Mouse (Mus musculus): Measurements from ENCODE around the gene Fmnl2. TPM values are rescaled to one million over a fixed set of nuclear protein-coding genes. Genes with fewer than 3 reads are reported as not detected.

Gene Fmnl2
- polyA plus RNA-seq, 1 experiment, result 5.7 TPM

DNA sequence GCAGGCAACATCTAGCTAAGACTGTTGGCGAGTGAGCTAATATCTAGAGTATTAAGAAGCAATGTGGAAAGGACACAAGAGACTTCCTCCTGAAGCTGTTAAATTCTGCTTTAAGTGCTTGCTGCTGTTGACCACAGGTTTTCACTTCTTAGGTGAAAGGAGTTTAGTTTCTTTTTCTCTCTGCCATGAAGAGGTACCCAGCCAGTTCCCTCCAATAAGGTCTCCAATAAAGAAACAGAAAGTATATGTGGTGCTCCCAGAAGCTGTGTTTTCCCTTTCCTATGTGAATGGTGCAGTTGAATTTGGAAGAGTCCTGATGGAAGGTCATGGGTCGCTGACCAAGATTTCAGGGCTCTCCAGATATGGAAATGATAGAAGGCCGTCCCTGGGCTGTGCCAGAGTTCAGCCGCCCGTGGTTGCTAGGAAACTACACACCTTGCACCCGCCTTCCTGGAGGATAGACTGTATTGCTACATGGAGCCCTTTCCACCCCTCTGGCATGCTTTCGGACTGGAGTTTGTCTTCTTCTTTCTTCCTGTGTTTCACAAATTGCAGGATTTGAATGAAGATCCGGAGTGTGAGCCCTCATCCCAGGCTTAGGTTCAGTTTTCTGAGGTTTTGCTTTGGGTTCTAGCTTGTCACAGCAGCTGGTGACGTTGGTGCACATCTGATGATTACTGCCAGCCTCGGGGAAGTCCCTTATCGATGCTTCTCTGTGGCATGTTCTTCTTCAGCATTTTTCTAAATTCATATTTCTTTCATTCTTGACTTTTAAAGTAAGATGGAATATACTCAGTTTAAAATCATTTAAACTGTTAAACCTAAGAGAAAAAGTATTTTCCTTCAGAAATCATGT lies 244.5 kb downstream of the Fmnl2 start:
- no peak overlapping the region for H3K27ac ChIP-seq (ENCODE audit: insufficient read depth, low read depth, low read length)
- H3K4me3 ChIP-seq (ENCODE audit: insufficient read depth, low read length), result no peak overlapping the region
- no peaks in the 10 kb centered on the region for H3K4me1 ChIP-seq (ENCODE audit: control insufficient read depth, insufficient read depth, low read length)
- no peak for TF ChIP-seq CTCF (IDR thresholded peaks at IDR 0.05; ENCODE audit: low read depth, low read length)
- no peak for TF ChIP-seq POLR2A (IDR thresholded peaks at IDR 0.05; ENCODE audit: borderline replicate concordance, low read depth, low read length)

DNA sequence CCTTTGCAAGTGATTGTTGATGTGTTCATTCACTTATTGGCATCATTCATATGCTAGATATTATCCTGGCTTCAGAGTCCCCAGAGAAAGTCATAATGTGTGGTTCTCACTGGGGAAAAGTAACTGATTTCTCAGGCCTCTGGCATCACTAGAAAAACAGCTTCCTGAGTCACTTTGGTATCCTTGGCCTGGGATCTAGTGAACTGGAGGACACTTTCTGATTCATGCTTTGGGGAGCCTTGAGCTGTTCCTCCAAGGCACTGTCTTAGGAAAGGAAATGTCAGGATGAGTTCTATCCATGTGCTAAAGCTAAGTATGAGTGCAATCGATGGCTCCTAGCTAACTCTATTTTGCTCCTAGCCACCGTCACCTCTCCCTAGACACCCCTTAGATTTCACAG lies 245.2 kb downstream of the Fmnl2 start:
- Histone ChIP-seq H3K4me1 (ENCODE audit: control insufficient read depth, insufficient read depth, low read length) (no peaks in the 10 kb centered on the region), H3K4me3 (ENCODE audit: insufficient read depth, low read length) (no peak overlapping the region), H3K27ac (ENCODE audit: insufficient read depth, low read depth, low read length) (no peak overlapping the region)
- TF ChIP-seq CTCF (IDR thresholded peaks at IDR 0.05; ENCODE audit: low read depth, low read length), result no peak

GRCm38 (mm10) chr2:53105408-53105807 lies 247.7 kb downstream of the Fmnl2 start:
- H3K27ac ChIP-seq (ENCODE audit: insufficient read depth, low read depth, low read length), result no peak overlapping the region
- no peak overlapping the region for H3K4me3 ChIP-seq (ENCODE audit: insufficient read depth, low read length)
- TF ChIP-seq POLR2A (IDR thresholded peaks at IDR 0.05; ENCODE audit: borderline replicate concordance, low read depth, low read length) (no peak), CTCF (IDR thresholded peaks at IDR 0.05; ENCODE audit: low read depth, low read length) (no peak)
- H3K4me1 ChIP-seq (ENCODE audit: control insufficient read depth, insufficient read depth, low read length), result no peaks in the 10 kb centered on the region

DNA sequence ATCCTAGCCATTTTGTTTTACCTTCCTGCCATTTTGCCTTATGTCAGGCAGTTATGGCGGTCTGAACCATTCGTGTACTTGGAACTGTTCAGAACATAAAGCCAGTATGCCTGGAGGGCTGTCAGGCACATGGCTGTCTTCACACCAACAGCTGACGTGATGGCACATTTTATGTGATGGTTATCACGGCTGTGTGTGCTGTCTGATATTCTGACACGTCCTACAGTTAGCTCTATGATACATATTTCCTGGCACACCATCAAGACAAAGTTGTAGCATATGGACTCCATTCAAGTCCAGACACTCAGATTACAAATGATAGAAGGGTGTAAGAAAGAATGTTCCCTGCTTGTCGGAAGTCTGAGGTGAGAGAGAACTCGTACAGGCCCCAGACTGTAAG lies 248.4 kb downstream of the Fmnl2 start:
- Histone ChIP-seq H3K4me3 (ENCODE audit: insufficient read depth, low read length) (no peak overlapping the region), H3K4me1 (ENCODE audit: control insufficient read depth, insufficient read depth, low read length) (no peaks in the 10 kb centered on the region), H3K27ac (ENCODE audit: insufficient read depth, low read depth, low read length) (no peak overlapping the region)
- TF ChIP-seq POLR2A (IDR thresholded peaks at IDR 0.05; ENCODE audit: borderline replicate concordance, low read depth, low read length) (no peak), CTCF (IDR thresholded peaks at IDR 0.05; ENCODE audit: low read depth, low read length) (no peak)

- Histone ChIP-seq H3K4me3 (ENCODE audit: insufficient read depth, low read length) (no peak overlapping the region), H3K27ac (ENCODE audit: insufficient read depth, low read depth, low read length) (no peak overlapping the region), H3K4me1 (ENCODE audit: control insufficient read depth, insufficient read depth, low read length) (no peaks in the 10 kb centered on the region)
- TF ChIP-seq CTCF (IDR thresholded peaks at IDR 0.05; ENCODE audit: low read depth, low read length) (no peak), POLR2A (IDR thresholded peaks at IDR 0.05; ENCODE audit: borderline replicate concordance, low read depth, low read length) (no peak)
Measured at GRCm38 (mm10) chr2:53106472-53106871, 248.8 kb downstream of the Fmnl2 start.

GRCm38 (mm10) chr2:53108547-53108946 lies 250.9 kb downstream of the Fmnl2 start:
- Histone ChIP-seq H3K4me3 (ENCODE audit: insufficient read depth, low read length) (no peak overlapping the region), H3K4me1 (ENCODE audit: control insufficient read depth, insufficient read depth, low read length) (no peaks in the 10 kb centered on the region), H3K27ac (ENCODE audit: insufficient read depth, low read depth, low read length) (no peak overlapping the region)
- TF ChIP-seq POLR2A (IDR thresholded peaks at IDR 0.05; ENCODE audit: borderline replicate concordance, low read depth, low read length), result no peak
- no peak for TF ChIP-seq CTCF (IDR thresholded peaks at IDR 0.05; ENCODE audit: low read depth, low read length)

- TF ChIP-seq POLR2A (IDR thresholded peaks at IDR 0.05; ENCODE audit: borderline replicate concordance, low read depth, low read length) (no peak), CTCF (IDR thresholded peaks at IDR 0.05; ENCODE audit: low read depth, low read length) (0 out of 2 replicates have a peak, but pooled peaks have one; percentile 9)
- no peak overlapping the region for H3K27ac ChIP-seq (ENCODE audit: insufficient read depth, low read depth, low read length)
- H3K4me3 ChIP-seq (ENCODE audit: insufficient read depth, low read length), result no peak overlapping the region
- no peaks in the 10 kb centered on the region for H3K4me1 ChIP-seq (ENCODE audit: control insufficient read depth, insufficient read depth, low read length)
Measured at GRCm38 (mm10) chr2:53121797-53122196, 264.1 kb downstream of the Fmnl2 start.

DNA sequence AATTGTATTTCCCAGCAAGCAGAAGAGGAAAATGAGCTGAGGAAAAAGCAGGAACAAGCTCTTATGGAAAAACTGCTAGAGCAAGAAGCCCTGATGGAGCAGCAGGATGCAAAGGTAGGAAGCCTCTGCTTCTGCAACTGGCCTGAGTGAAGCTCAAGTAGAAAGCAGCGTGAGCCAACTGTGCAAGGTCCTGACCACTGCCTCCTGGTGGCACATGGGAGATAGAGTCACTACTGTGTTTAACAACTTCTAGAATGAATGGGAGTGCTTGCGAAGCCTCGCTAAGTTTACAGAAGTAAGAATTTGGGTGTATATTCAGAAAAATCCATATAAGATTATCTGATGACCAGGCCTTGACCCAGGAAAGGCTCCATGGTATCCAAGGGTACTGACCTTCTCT lies 268.3 kb downstream of the Fmnl2 start:
- Histone ChIP-seq H3K4me1 (ENCODE audit: control insufficient read depth, insufficient read depth, low read length) (no peaks in the 10 kb centered on the region), H3K27ac (ENCODE audit: insufficient read depth, low read depth, low read length) (no peak overlapping the region), H3K4me3 (ENCODE audit: insufficient read depth, low read length) (no peak overlapping the region)
- TF ChIP-seq POLR2A (IDR thresholded peaks at IDR 0.05; ENCODE audit: borderline replicate concordance, low read depth, low read length) (no peak), CTCF (IDR thresholded peaks at IDR 0.05; ENCODE audit: low read depth, low read length) (no peak)

DNA sequence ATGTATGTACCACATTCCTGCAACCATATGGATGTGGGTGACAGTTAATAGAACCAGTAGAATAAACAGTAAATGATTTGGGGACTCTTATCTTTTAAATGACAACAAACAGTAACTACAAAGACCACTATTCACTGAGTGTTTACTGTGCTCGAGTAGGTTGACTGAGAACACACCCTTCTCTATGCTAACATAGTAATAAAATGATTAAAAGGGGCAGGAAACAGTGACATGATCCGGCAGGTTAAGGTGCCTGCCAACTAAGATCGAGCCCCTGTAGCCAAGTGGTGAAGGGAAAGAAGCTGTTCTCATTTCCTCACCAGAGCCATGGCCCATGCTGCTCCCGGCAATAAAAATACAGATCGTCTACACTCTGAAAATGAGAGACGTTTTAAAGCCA lies 271.4 kb downstream of the Fmnl2 start:
- TF ChIP-seq CTCF (IDR thresholded peaks at IDR 0.05; ENCODE audit: low read depth, low read length), result no peak
- no peak for TF ChIP-seq POLR2A (IDR thresholded peaks at IDR 0.05; ENCODE audit: borderline replicate concordance, low read depth, low read length)
- Histone ChIP-seq H3K4me3 (ENCODE audit: insufficient read depth, low read length) (no peak overlapping the region), H3K4me1 (ENCODE audit: control insufficient read depth, insufficient read depth, low read length) (no peaks in the 10 kb centered on the region), H3K27ac (ENCODE audit: insufficient read depth, low read depth, low read length) (no peak overlapping the region)

- H3K4me1 ChIP-seq (ENCODE audit: control insufficient read depth, insufficient read depth, low read length), result no peaks in the 10 kb centered on the region
- TF ChIP-seq POLR2A (IDR thresholded peaks at IDR 0.05; ENCODE audit: borderline replicate concordance, low read depth, low read length) (no peak), CTCF (IDR thresholded peaks at IDR 0.05; ENCODE audit: low read depth, low read length) (no peak)
- no peak overlapping the region for H3K27ac ChIP-seq (ENCODE audit: insufficient read depth, low read depth, low read length)
- H3K4me3 ChIP-seq (ENCODE audit: insufficient read depth, low read length), result no peak overlapping the region
Measured at GRCm38 (mm10) chr2:53131567-53131966, 273.9 kb downstream of the Fmnl2 start.

All from bone marrow macrophage, adult 2 months (primary cell).